Mouse (Mus musculus) hindbrain, postnatal 0 days (tissue): ENCODE results near the gene Rabl2. TPM values are rescaled to one million over a fixed set of nuclear protein-coding genes. Genes with fewer than 3 reads are reported as not detected.

Experiments
- ATAC-seq: fragments of 200-750 bp; cut with Nextera tagmentation; 2 replicates; pipeline ENCODE4 v1.8.0; 2017; ENCODE audit warnings: mild to moderate bottlenecking, moderate TSS enrichment, moderate library complexity
- DNase-seq: peaks from one replicate; pipeline ENCODE4 v3.0.0-alpha.2; 2015; ENCODE audit warnings: low spot score
- H3K27ac ChIP-seq: fragments of 300-500 bp; sonication (generic); 2 replicates; pipeline ENCODE4 v1.5.1; 2014; ENCODE audit warnings: mild to moderate bottlenecking
- H3K27me3 ChIP-seq: fragments of 300-500 bp; sonication (generic); 2 replicates; pipeline ENCODE4 v1.6.1; 2014; ENCODE audit warnings: low read length, mixed read lengths; ENCODE audit not compliant: insufficient read depth
- H3K36me3 ChIP-seq: fragments of 300-500 bp; sonication (generic); 2 replicates; pipeline ENCODE4 v1.6.1; 2014; ENCODE audit warnings: low read length, mixed read lengths; ENCODE audit not compliant: insufficient read depth
- H3K4me1 ChIP-seq: fragments of 300-500 bp; sonication (generic); 2 replicates; pipeline ENCODE4 v1.6.1; 2014; ENCODE audit warnings: antibody characterized with exemption, low read length, mixed read lengths; ENCODE audit not compliant: insufficient read depth
- H3K4me2 ChIP-seq: fragments of 300-500 bp; sonication (generic); 2 replicates; pipeline ENCODE4 v1.6.1; 2014; ENCODE audit warnings: low read depth, mild to moderate bottlenecking, low read length, moderate library complexity, mixed read lengths
- H3K4me3 ChIP-seq: fragments of 300-500 bp; sonication (generic); 2 replicates; pipeline ENCODE4 v1.5.1; 2014; ENCODE audit warnings: low read length
- H3K9ac ChIP-seq: fragments of 300-500 bp; sonication (generic); replicated peaks from 2 replicates; pipeline ENCODE4 v1.6.1; 2014; ENCODE audit warnings: mild to moderate bottlenecking, low read length, moderate library complexity, mixed read lengths
- H3K9me3 ChIP-seq: fragments of 300-500 bp; sonication (generic); 2 replicates; pipeline ENCODE4 v1.6.1; 2016; ENCODE audit warnings: low read length, mixed read lengths
- CTCF ChIP-seq: IDR thresholded peaks from 2 replicates; pipeline ENCODE4 v1.5.1; 2016; ENCODE audit warnings: antibody characterized with exemption, control low read depth, low read depth
- WGBS: fragments of 180-500 bp; shearing (Covaris S2); extraction: QIAGEN DNeasy Blood & Tissue Kit; methylation state at CpG from one replicate; pipeline ENCODE4 v1.1.7; 2014; 5-methylcytosine and 5-hydroxymethylcytosine counted together
- polyA plus RNA-seq: library from polyadenylated mRNA; unstranded; fragments of >200 nt; fragmentation: Nextera tagmentation; extraction: Ambion mirVana; gene quantifications from 2 replicates; pipeline ENCODE4 v1.2.1, GENCODE M21; 2015
- total RNA-seq: library from RNA; depleted of rRNA; stranded (reverse); fragments of >200 nt; gene quantifications from 2 replicates; pipeline ENCODE4 v1.2.3, GENCODE M21; 2014; rRNA removed

The Rabl2 gene
- total RNA-seq (42.2 and 62.1 TPM in 2 replicates), polyA plus RNA-seq (59.1 and 66.6 TPM in 2 replicates)

DNA sequence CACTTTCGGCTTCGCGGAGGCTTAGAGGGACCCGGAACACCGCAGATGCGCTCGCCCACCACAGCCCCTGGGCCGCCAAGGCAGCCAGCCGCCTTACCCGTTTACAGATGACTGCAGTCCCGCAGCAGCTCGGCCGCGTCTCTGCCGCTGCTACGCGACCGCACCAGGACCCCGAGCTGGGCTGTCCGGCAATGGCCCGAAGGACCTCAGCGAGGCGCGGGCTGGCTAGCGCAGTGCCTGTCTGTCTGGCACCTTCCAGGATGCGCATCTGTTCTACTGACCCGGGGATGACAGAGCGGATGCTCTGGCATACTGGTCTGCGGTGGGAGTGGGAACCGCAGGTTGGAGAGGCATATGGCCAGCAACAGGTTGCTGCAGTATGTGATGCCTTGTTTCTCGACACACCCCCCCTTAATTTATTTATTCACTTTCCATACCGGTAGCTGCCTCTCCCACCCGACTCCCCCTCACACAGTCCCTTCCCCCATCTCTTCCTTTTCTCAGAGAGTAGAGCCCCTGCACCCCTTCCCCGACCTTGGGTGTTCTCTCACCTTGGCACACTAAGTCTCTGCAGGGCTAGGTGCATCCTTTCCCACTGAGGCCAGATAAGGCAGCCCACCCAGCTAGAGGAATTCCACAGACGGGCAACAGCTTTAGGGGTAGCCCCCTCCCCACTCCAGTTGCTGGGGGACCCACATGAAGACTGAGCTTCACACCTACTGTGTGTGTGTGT, at the start of gene Rabl2:
Gene Rabl2, minus strand, starts transcription at position 201 of the 733 bp plus-strand sequence.
- peak; percentile 45 for TF ChIP-seq CTCF

DNA sequence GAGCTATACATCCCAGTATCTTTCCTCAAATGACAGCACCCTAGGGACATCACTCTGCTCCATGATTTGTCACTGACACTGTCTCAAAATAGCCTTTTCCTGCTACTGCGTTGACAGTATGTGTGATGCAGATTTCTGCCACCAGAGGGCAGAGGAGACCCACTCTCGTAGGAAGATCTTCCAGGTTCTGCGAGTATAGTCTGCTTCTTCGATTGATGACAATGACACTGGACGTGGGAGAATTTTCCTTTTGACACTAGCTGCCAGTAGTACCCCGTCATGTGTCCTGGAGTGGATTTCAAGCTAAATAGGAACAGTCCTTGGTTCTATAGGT, 31.9 kb upstream of the Rabl2 start:
- WGBS: 3% methylated on average over 6 of the region's 6 CpGs
- H3K4me1 ChIP-seq: no peaks in the 10 kb centered on the region
- no peak overlapping the region for H3K9ac ChIP-seq
- H3K27me3 ChIP-seq: no peaks in the 10 kb centered on the region
- ATAC-seq (peak; percentile 58; the same call in 1 of the 2 replicates), DNase-seq (peak; percentile 92)
- H3K27ac ChIP-seq: no peak overlapping the region
- no peak overlapping the region for H3K4me2 ChIP-seq
- TF ChIP-seq CTCF: peak; percentile 99
- H3K4me3 ChIP-seq: no peak overlapping the region
- H3K36me3 ChIP-seq: no peaks in the 10 kb centered on the region
- H3K9me3 ChIP-seq: no peaks in the 10 kb centered on the region

More for the DNA sequence above, at the start of gene Rabl2:
- Histone ChIP-seq H3K27me3 (no peaks in the 10 kb centered on the region), H3K4me3 (peak within 1 kb of the TSS; percentile 78), H3K36me3 (no peaks in the 10 kb centered on the region; the same call in 1 of the 2 replicates), H3K4me1 (0 out of 2 replicates have a peak, but pooled peaks cover 6% of the 10 kb centered on the region), H3K4me2 (peak within 1 kb of the TSS; percentile 82), H3K27ac (peak within 1 kb of the TSS; percentile 76), H3K9ac (peak within 1 kb of the TSS; percentile 68), H3K9me3 (no peaks in the 10 kb centered on the region)
- under 1% methylated on average over 35 of the region's 35 CpGs for WGBS
- DNase-seq (peak; percentile 96), ATAC-seq (peak; percentile 96)

DNA sequence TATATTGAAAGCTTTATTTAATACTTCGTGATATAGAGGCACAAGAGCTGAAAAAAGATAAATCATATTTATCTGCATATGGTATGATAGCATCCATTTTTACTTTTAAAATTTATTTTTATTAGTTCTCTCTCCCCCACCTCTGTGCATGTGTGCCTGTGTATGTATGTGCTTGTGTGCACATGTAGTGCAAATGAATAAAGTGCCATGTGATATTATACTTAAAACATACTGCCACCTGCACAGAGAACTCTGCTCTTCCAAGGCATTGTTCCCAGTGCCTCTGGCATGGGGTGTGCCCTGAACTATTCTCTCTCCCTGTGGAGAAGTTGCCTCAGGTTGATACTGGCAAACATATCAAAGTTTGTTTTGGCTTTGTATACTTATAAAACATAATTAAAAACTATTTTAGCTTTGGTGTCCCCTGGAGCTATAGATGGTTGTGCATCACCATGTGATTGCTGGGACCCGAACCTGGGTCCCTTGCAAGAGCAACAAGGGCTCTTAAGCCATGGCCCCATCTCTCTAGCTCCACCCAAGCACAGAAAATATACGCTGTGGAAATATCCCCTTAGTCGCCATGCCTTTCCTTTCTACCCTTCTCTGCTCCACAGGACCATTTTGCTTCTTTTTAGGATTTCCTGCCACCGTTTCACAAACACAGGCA, 31.4 kb upstream of the Rabl2 start:
- no peak overlapping the region for H3K4me2 ChIP-seq
- ATAC-seq (peak; percentile 18; the same call in 1 of the 2 replicates), DNase-seq (no peak)
- no peak for TF ChIP-seq CTCF
- no peaks in the 10 kb centered on the region for H3K36me3 ChIP-seq
- H3K27me3 ChIP-seq: no peaks in the 10 kb centered on the region
- WGBS: 58% methylated on average over 5 of the region's 5 CpGs
- no peaks in the 10 kb centered on the region for H3K9me3 ChIP-seq
- H3K9ac ChIP-seq: no peak overlapping the region
- no peaks in the 10 kb centered on the region for H3K4me1 ChIP-seq
- no peak overlapping the region for H3K27ac ChIP-seq
- H3K4me3 ChIP-seq: no peak overlapping the region

DNA sequence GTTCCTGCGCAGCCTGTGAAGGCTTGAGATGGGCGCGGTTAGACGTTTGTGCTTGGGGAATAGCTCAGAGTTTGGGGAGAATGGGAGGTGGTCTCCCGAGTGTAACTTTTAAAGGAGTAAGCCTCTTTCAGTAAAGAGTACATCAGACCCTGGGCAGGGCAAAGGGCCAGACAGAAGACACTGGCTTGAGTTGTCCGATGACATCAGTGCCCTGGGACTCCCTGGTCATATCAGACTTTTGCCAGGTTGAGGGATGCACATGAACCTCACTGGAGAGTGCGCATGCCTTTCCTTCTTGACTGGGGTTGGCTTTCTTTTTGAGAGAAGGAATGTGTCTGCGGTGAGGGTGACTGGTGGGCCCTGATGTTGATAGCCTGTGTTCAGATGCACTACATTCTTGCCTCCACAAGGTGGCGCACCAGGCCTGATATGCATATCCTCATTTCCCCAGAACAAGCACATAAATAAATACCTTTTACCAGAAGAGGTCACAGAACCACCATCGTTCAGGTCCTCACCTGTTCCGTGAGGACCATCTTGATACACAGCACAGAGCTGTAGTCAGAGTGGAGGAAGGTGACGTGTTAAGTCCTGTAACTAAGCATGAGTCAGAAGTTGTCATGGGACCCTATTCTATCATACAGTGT, 30.7 kb upstream of the Rabl2 start:
- ATAC-seq (0 out of 2 replicates have a peak, but pooled peaks have one; percentile 43), DNase-seq (peak; percentile 82)
- H3K4me1 ChIP-seq: no peaks in the 10 kb centered on the region
- H3K27me3 ChIP-seq: no peaks in the 10 kb centered on the region
- no peaks in the 10 kb centered on the region for H3K9me3 ChIP-seq
- H3K36me3 ChIP-seq: no peaks in the 10 kb centered on the region
- WGBS: 69% methylated on average over 12 of the region's 12 CpGs
- H3K4me3 ChIP-seq: no peak overlapping the region
- TF ChIP-seq CTCF: peak; percentile 97
- no peak overlapping the region for H3K9ac ChIP-seq
- no peak overlapping the region for H3K4me2 ChIP-seq
- H3K27ac ChIP-seq: no peak overlapping the region

DNA sequence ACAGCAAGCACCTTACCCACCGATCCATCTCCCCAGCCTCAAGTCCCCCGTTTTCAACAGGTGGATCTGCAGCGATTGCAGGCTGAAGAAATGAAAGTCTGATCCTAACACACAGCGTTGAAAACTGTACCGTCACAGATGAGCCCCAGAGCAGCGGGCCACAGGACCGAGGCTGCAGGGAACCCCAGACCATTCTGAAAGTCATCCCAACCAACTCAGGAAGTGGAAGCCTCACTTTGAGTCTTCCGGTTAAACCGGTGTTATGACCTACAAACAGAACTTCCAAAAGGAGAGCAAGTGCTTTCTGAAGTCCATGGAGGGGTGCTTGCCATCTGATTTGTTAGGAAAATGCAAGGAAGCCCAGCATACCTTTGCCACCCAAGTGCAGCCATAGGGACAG, 16.2 kb upstream of the Rabl2 start:
- no peak overlapping the region for H3K9ac ChIP-seq
- H3K4me3 ChIP-seq: no peak overlapping the region
- H3K27ac ChIP-seq: no peak overlapping the region
- ATAC-seq: no peak
- WGBS: 89% methylated on average over 9 of the region's 9 CpGs
- TF ChIP-seq CTCF: no peak
- no peak overlapping the region for H3K4me2 ChIP-seq
- H3K27me3 ChIP-seq: no peaks in the 10 kb centered on the region
- H3K9me3 ChIP-seq: no peaks in the 10 kb centered on the region
- no peaks in the 10 kb centered on the region for H3K4me1 ChIP-seq
- DNase-seq: no peak
- H3K36me3 ChIP-seq: no peaks in the 10 kb centered on the region

- Histone ChIP-seq H3K4me1 (no peaks in the 10 kb centered on the region), H3K9ac (no peak overlapping the region), H3K27ac (no peak overlapping the region), H3K9me3 (no peaks in the 10 kb centered on the region), H3K4me2 (no peak overlapping the region), H3K36me3 (no peaks in the 10 kb centered on the region), H3K27me3 (no peaks in the 10 kb centered on the region), H3K4me3 (no peak overlapping the region)
- 85% methylated on average over 8 of the region's 8 CpGs for WGBS
- no peak for TF ChIP-seq CTCF
- DNase-seq (no peak), ATAC-seq (no peak)
These were observed 15.8 kb upstream of the Rabl2 start for GRCm38 (mm10) chr15:89607480-89607879.
